Mouse (Mus musculus) lung, postnatal 0 days (tissue): Measurements from ENCODE around the gene Babam2. TPM values are rescaled to one million over a fixed set of nuclear protein-coding genes. Genes with fewer than 3 reads are reported as not detected.

ENCODE experiments used
- ATAC-seq: fragments of 200-750 bp; cut with Nextera tagmentation; 2 replicates; pipeline ENCODE4 v1.8.0; 2017; ENCODE audit warnings: moderate library complexity
- DNase-seq: peaks from one replicate; pipeline ENCODE4 v3.0.0-alpha.2; 2016; ENCODE audit warnings: low spot score
- H3K27ac ChIP-seq: fragments of 300-500 bp; sonication (generic); 2 replicates; pipeline ENCODE4 v1.5.1; 2014; ENCODE audit warnings: antibody characterized with exemption, mild to moderate bottlenecking, low read length, mixed read lengths
- H3K27me3 ChIP-seq: fragments of 300-500 bp; sonication (generic); replicated peaks from 2 replicates; pipeline ENCODE4 v1.6.1; 2014; ENCODE audit warnings: low read length, mixed read lengths; ENCODE audit not compliant: insufficient read depth
- H3K36me3 ChIP-seq: fragments of 300-500 bp; sonication (generic); 2 replicates; pipeline ENCODE4 v1.6.1; 2014; ENCODE audit warnings: low read length, mixed read lengths; ENCODE audit not compliant: insufficient read depth
- H3K4me1 ChIP-seq: fragments of 300-500 bp; sonication (generic); 2 replicates; pipeline ENCODE4 v1.6.1; 2014; ENCODE audit warnings: antibody characterized with exemption, low read depth, low read length, mixed read lengths; ENCODE audit not compliant: insufficient read depth
- H3K4me2 ChIP-seq: fragments of 300-500 bp; sonication (generic); replicated peaks from 2 replicates; pipeline ENCODE4 v1.6.1; 2014; ENCODE audit warnings: low read depth, mild to moderate bottlenecking, low read length, moderate library complexity, mixed read lengths
- H3K4me3 ChIP-seq: fragments of 300-500 bp; sonication (generic); 2 replicates; pipeline ENCODE4 v1.5.1; 2014; ENCODE audit warnings: low read depth, low read length
- H3K9ac ChIP-seq: fragments of 300-500 bp; sonication (generic); replicated peaks from 2 replicates; pipeline ENCODE4 v1.6.1; 2014; ENCODE audit warnings: low read depth, mild to moderate bottlenecking
- H3K9me3 ChIP-seq: fragments of 300-500 bp; sonication (generic); 2 replicates; pipeline ENCODE4 v1.6.1; 2016; ENCODE audit warnings: low read length, mixed read lengths
- CTCF ChIP-seq: IDR thresholded peaks from 2 replicates; pipeline ENCODE4 v1.5.1; 2016; ENCODE audit warnings: antibody characterized with exemption, mild to moderate bottlenecking
- EP300 ChIP-seq: IDR thresholded peaks from 2 replicates; pipeline ENCODE4 v1.6.1; 2016; ENCODE audit warnings: antibody characterized with exemption, mild to moderate bottlenecking, control low read depth
- WGBS: fragments of 180-500 bp; shearing (Covaris S2); extraction: QIAGEN DNeasy Blood & Tissue Kit; methylation state at CpG from one replicate; pipeline ENCODE4 v1.1.7; 2014; 5-methylcytosine and 5-hydroxymethylcytosine counted together
- polyA plus RNA-seq: library from polyadenylated mRNA; unstranded; fragments of >200 nt; fragmentation: Nextera tagmentation; extraction: Ambion mirVana; gene quantifications from 2 replicates; pipeline ENCODE4 v1.2.1, GENCODE M21; 2015

Babam2 gene
- polyA plus RNA-seq, 1 experiment from 2014 or later: 39.4 TPM

DNA sequence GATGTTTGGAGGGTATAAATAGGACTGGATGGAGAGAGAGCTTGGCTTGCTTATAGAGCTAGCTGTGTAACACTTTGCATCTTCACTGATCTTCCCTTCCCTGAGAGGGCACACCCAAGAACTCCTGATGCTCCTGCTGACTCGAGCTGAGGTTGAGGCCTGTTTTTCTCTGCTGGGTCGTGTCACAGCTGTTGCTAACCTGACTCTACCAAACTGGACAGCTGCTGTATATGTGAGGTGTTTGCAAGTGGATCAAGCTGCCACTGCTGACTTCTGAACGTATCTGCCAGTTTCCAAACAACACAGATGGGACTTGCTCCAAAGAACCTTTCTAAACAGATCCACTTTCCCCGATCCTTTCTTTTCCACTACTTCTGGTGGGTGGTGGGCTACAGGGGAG is 9.3 kb downstream of the Babam2 start:
- H3K9me3 ChIP-seq: no peaks in the 10 kb centered on the region
- no peak overlapping the region for H3K4me3 ChIP-seq
- ATAC-seq: no peak
- DNase-seq: no peak
- no peak overlapping the region for H3K27ac ChIP-seq
- TF ChIP-seq CTCF (no peak), EP300 (no peak)
- H3K4me1 ChIP-seq: no peaks in the 10 kb centered on the region
- H3K4me2 ChIP-seq: no peak overlapping the region
- 0 out of 2 replicates have a peak, but pooled peaks cover 4% of the 10 kb centered on the region for H3K36me3 ChIP-seq
- no peaks in the 10 kb centered on the region for H3K27me3 ChIP-seq
- no peak overlapping the region for H3K9ac ChIP-seq
- 64% methylated on average over 4 of the region's 4 CpGs for WGBS

DNA sequence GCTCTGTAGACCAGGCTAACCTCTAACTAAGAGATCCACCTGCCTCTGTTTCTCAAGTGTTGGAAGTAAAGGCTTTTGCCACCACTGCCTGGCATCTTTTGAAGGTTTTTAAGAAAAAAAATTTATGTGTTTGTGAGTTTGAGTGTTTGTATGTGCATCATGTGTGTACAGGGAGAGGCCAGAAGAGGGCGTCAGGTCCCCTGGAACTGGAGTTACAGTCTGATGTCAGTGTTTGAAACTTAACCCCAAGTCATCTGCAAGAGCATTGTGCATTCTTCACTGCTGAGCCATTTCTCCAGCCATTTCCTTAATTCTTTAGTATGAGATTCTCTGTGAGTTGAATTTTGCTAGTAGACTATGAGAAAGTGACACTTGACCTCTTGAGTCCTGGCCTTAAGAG is 11.9 kb downstream of the Babam2 start:
- Histone ChIP-seq H3K4me3 (no peak overlapping the region), H3K9me3 (no peaks in the 10 kb centered on the region), H3K4me2 (no peak overlapping the region), H3K4me1 (0 out of 2 replicates have a peak, but pooled peaks cover 4% of the 10 kb centered on the region), H3K9ac (no peak overlapping the region), H3K27ac (no peak overlapping the region), H3K27me3 (no peaks in the 10 kb centered on the region), H3K36me3 (0 out of 2 replicates have a peak, but pooled peaks cover 4% of the 10 kb centered on the region)
- DNase-seq (no peak), ATAC-seq (no peak)
- TF ChIP-seq EP300 (no peak), CTCF (peak; percentile 53)
- 87% methylated on average over 1 of the region's 1 CpGs for WGBS

DNA sequence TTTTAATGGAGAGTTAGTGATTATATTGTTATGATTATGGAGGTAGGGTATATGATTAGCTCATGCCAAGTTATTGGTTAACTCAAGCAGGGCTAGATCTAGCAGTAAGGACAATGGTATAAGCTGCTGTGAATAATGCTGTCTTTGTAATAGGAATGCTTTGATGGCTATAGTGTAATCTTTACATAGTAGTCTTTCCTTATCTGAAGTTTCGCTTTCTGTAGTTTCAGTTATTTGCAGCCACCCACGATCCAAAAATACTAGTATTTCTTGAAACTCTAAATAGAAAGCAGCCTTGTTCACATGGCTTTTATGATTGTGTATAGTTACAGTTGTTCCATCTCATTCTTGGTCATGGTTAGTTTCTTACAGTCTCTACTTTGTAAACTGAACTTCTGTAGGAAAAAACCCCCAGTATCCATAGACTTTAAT is 15.8 kb downstream of the Babam2 start:
- ATAC-seq: no peak
- H3K9ac ChIP-seq: no peak overlapping the region
- H3K27me3 ChIP-seq: no peaks in the 10 kb centered on the region
- H3K27ac ChIP-seq: no peak overlapping the region
- H3K36me3 ChIP-seq: no peaks in the 10 kb centered on the region
- no peak for TF ChIP-seq EP300
- no peak for TF ChIP-seq CTCF
- H3K4me1 ChIP-seq: 0 out of 2 replicates have a peak, but pooled peaks cover 9% of the 10 kb centered on the region
- H3K4me2 ChIP-seq: no peak overlapping the region
- H3K4me3 ChIP-seq: no peak overlapping the region
- no peaks in the 10 kb centered on the region for H3K9me3 ChIP-seq
- no peak for DNase-seq
- WGBS: 48% methylated on average over 2 of the region's 2 CpGs

DNA sequence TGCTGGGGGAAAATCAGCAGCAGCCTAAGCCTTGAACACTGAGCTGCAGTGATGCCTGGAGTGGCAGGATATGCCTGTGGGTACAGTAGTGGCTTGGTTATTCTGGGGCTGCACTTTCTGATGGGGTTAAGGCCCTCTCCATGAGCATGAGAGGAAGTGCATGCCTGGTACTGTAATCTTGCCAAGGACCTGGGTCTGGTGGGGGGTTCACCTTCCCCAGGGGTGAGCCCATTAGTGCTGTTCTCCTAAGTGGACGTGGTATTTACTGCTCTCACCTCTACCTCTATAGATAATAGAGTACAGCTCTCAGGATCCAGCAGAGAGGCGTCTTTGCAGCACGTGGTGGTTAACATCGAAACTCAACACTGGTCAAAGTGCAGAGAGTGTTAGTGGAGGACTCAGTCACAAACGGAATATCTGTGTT is 16.4 kb downstream of the Babam2 start:
- TF ChIP-seq CTCF: no peak
- TF ChIP-seq EP300: no peak
- H3K4me3 ChIP-seq: no peak overlapping the region
- H3K27ac ChIP-seq: no peak overlapping the region
- no peak for ATAC-seq
- WGBS: 47% methylated on average over 5 of the region's 5 CpGs
- 0 out of 2 replicates have a peak, but pooled peaks cover 9% of the 10 kb centered on the region for H3K4me1 ChIP-seq
- no peak for DNase-seq
- H3K4me2 ChIP-seq: no peak overlapping the region
- no peaks in the 10 kb centered on the region for H3K27me3 ChIP-seq
- H3K9me3 ChIP-seq: no peaks in the 10 kb centered on the region
- H3K9ac ChIP-seq: no peak overlapping the region
- H3K36me3 ChIP-seq: no peaks in the 10 kb centered on the region

DNA sequence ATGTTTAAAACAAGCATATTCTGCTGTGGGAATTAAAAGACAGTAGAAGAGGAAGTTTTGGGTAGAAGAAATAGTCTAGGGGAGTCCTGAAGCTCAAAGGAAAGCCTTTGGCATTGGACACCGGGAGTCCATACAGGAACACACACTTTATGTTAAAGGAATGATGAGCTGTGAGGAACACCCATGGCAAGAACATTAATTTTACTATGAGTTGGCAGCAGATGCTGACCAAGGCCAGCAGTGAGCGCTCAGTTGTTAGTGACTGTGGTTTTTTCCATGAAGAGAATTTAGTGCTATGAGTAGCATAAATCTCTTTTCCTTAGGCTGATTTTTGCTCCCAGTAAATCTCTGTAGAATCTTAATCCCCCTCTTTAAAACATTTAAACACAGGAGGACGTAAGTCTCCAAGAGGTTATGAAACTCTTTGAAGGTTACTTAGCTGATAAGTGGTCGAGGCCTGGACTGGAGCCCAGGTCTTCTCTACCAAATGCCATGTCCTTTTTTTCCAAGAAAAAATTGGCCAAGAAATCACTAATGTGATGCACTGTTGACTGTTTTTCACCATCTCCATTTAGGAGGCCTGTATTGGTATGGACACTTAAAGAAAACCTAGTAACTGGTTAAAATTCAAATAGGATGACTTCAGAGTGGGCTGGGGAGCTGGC is 18.1 kb downstream of the Babam2 start:
- no peaks in the 10 kb centered on the region for H3K27me3 ChIP-seq
- no peak overlapping the region for H3K9ac ChIP-seq
- no peak for TF ChIP-seq CTCF
- no peak for TF ChIP-seq EP300
- no peaks in the 10 kb centered on the region for H3K36me3 ChIP-seq
- DNase-seq (peak; percentile 46), ATAC-seq (no peak)
- peak overlapping the region; percentile 28; the same call in 1 of the 2 replicates for H3K27ac ChIP-seq
- 0 out of 2 replicates have a peak, but pooled peaks cover 9% of the 10 kb centered on the region for H3K4me1 ChIP-seq
- no peak overlapping the region for H3K4me3 ChIP-seq
- no peaks in the 10 kb centered on the region for H3K9me3 ChIP-seq
- no peak overlapping the region for H3K4me2 ChIP-seq
- 19% methylated on average over 4 of the region's 4 CpGs for WGBS

DNA sequence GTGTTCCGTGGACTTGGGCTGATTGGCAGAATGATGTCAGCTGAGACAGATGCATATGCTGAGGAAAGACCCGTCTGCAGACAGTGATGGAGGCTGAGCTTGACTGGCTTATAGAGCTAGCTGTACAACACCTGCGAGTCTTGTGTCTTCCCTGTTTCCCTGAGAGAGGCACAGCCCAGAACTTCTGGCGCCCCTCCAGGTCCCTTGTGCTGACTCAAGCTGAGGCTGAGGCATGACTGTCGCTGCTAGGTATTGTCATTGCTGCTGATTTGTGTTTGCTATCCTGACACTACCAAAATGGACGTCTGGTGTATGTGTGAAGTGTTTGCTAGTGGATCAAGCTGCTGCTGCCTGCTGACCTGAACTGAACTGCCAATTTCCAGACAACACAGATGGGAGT is 27.0 kb downstream of the Babam2 start:
- 61% methylated on average over 6 of the region's 6 CpGs for WGBS
- H3K36me3 ChIP-seq: no peaks in the 10 kb centered on the region
- no peaks in the 10 kb centered on the region for H3K4me1 ChIP-seq
- no peak overlapping the region for H3K27ac ChIP-seq
- ATAC-seq (no peak), DNase-seq (no peak)
- H3K4me3 ChIP-seq: no peak overlapping the region
- no peak overlapping the region for H3K9ac ChIP-seq
- no peaks in the 10 kb centered on the region for H3K9me3 ChIP-seq
- H3K4me2 ChIP-seq: no peak overlapping the region
- no peaks in the 10 kb centered on the region for H3K27me3 ChIP-seq
- TF ChIP-seq CTCF (no peak), EP300 (no peak)

DNA sequence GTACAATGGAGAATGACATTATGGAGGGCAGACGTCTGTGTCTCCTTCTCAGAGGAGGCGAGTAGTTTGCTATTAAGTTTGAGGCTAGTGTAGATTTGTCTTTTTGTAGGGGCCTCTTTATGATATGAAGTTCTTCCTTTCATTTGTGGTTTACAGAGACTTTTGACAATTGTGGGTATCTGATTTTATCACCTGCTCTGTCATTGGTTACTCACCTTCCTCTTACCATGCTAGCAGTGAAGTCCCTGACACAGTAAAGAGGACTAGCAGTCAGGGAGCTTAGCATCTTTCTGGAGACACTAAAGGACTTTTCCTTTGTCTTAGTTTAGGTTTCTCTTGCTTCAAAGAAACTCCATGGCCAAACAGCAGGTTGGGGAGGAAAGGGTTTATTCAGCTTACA is 28.4 kb downstream of the Babam2 start:
- DNase-seq (no peak), ATAC-seq (no peak)
- Histone ChIP-seq H3K36me3 (no peaks in the 10 kb centered on the region), H3K9me3 (no peaks in the 10 kb centered on the region), H3K9ac (no peak overlapping the region), H3K4me2 (no peak overlapping the region), H3K4me3 (no peak overlapping the region), H3K4me1 (no peaks in the 10 kb centered on the region), H3K27me3 (no peaks in the 10 kb centered on the region), H3K27ac (no peak overlapping the region)
- WGBS: 91% methylated on average over 2 of the region's 2 CpGs
- TF ChIP-seq EP300 (no peak), CTCF (no peak)
